ENCODE assay signal across 26 mouse cellular contexts in the genomic region with DNA sequence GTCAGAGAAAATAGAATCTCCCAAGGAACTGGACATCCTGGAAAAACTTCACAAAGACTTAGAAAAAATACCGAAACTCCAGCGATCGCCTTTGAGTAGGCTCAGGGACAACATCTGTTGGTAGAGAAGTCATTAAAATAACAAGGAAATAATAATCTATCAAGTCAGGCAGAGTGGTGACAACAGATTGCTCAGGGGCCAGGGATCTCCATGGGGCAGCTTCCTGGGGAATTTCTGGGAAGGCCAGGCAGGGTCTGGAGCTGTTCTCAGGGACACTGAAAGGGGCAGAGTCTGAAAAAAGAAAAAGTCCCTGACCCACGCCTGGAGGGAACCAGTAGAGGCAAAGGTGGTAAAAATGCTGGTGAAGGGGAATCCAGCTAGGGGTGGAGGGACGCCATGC.
DNase-seq lines count a peak whose midpoint lies in the region; ATAC-seq and TF ChIP-seq lines count a peak whose summit lies in the region.
"Had no signal": no experiment of that assay in that cellular context is flagged by ENCODE, and none has a peak within 500 bp of the region (broad histone marks: within the 10 kb centered on the region; RNA-seq: fewer than 3 reads in every experiment).

No protein-coding gene starts in this region.

- peak overlapping the region; percentile 46 for H3K27ac ChIP-seq in hindbrain, embryonic 10.5 days
- H3K27ac ChIP-seq in hindbrain, postnatal 0 days = no peak overlapping the region
- H3K27ac ChIP-seq in limb, embryonic 10.5 days = peak overlapping the region; percentile 53
- H3K27ac ChIP-seq: embryonic facial prominence, embryonic 12.5 days; embryonic facial prominence, embryonic 15.5 days; forebrain, embryonic 12.5 days; forebrain, embryonic 15.5 days; heart, adult 2 months; heart, embryonic 10.5 days; heart, embryonic 13.5 days; hindbrain, embryonic 13.5 days had no signal

- peaks cover 38% of the 10 kb centered on the region for H3K4me1 ChIP-seq in hindbrain, embryonic 10.5 days (replicated peaks)
- no peaks in the 10 kb centered on the region; the same call in 1 of the 2 replicates for H3K4me1 ChIP-seq in hindbrain, postnatal 0 days (ENCODE audit: insufficient read depth, low read length)
- H3K4me1 ChIP-seq in limb, embryonic 10.5 days = peaks cover 23% of the 10 kb centered on the region
- H3K4me1 ChIP-seq: embryonic facial prominence, embryonic 12.5 days; embryonic facial prominence, embryonic 15.5 days; forebrain, embryonic 12.5 days; forebrain, embryonic 15.5 days had no signal

- no peak overlapping the region for H3K9ac ChIP-seq in hindbrain, postnatal 0 days (replicated peaks; ENCODE audit: low read length)
- H3K9ac ChIP-seq: embryonic facial prominence, embryonic 12.5 days; embryonic facial prominence, embryonic 15.5 days; forebrain, embryonic 12.5 days; forebrain, embryonic 15.5 days; heart, embryonic 13.5 days; hindbrain, embryonic 13.5 days had no signal

- no peak for ATAC-seq in hindbrain, postnatal 0 days
- ATAC-seq: activated CD4-positive, CD25-positive, alpha-beta regulatory T cell, adult 4 months; forebrain, embryonic 15.5 days; hindbrain, embryonic 16.5 days; inflammation-experienced regulatory T-cells, adult 6 months; intestine, embryonic 16.5 days had no signal

- H3K4me3 ChIP-seq in hindbrain, embryonic 10.5 days = no peak overlapping the region
- no peak overlapping the region for H3K4me3 ChIP-seq in hindbrain, postnatal 0 days (ENCODE audit: low read length)
- H3K4me3 ChIP-seq in limb, embryonic 10.5 days = no peak overlapping the region
- H3K4me3 ChIP-seq: embryonic facial prominence, embryonic 12.5 days; embryonic facial prominence, embryonic 15.5 days; erythroblast, embryonic 14.5 days; forebrain, embryonic 12.5 days; forebrain, embryonic 15.5 days; heart, adult 2 months; heart, embryonic 10.5 days; heart, embryonic 13.5 days; hindbrain, embryonic 13.5 days had no signal

- H3K9me3 ChIP-seq in hindbrain, embryonic 10.5 days = peaks cover 10% of the 10 kb centered on the region
- H3K9me3 ChIP-seq in hindbrain, postnatal 0 days (ENCODE audit: low read length) = no peaks in the 10 kb centered on the region
- no peaks in the 10 kb centered on the region for H3K9me3 ChIP-seq in limb, embryonic 10.5 days (replicated peaks)
- H3K9me3 ChIP-seq: embryonic facial prominence, embryonic 15.5 days; forebrain, embryonic 12.5 days; forebrain, embryonic 15.5 days; heart, embryonic 10.5 days; heart, embryonic 13.5 days; hindbrain, embryonic 13.5 days had no signal

- peak; percentile 36 for DNase-seq in hindbrain, embryonic 10.5 days (ENCODE audit: low spot score)
- no peak for DNase-seq in hindbrain, postnatal 0 days (ENCODE audit: low spot score)
- DNase-seq in kidney, postnatal 14 days = peak; percentile 6
- DNase-seq in kidney, postnatal 36 days = no peak
- peak; percentile 46 for DNase-seq in embryo, embryonic 9.5 days (ENCODE audit: extremely low spot score)
- DNase-seq in limb, embryonic 10.5 days (ENCODE audit: low spot score) = peak; percentile 46
- DNase-seq in right cerebral cortex, postnatal 10 days (ENCODE audit: low spot score in 2 of 2) = no peak
- DNase-seq: adrenal gland, adult 8-10 months; adrenal gland, postnatal 25 days; cerebellum, adult 18-20 months; cerebellum, adult 9-10 months; cerebellum, postnatal 14 days; gastrocnemius, postnatal 25 days; heart, adult 2 months had no signal

- H3K36me3 ChIP-seq in hindbrain, embryonic 10.5 days = no peaks in the 10 kb centered on the region
- H3K36me3 ChIP-seq in hindbrain, postnatal 0 days (ENCODE audit: insufficient read depth, low read length) = no peaks in the 10 kb centered on the region
- H3K36me3 ChIP-seq in limb, embryonic 10.5 days = no peaks in the 10 kb centered on the region
- H3K36me3 ChIP-seq: embryonic facial prominence, embryonic 12.5 days; embryonic facial prominence, embryonic 15.5 days; forebrain, embryonic 12.5 days; forebrain, embryonic 15.5 days; heart, embryonic 10.5 days; heart, embryonic 13.5 days; hindbrain, embryonic 13.5 days had no signal

- WGBS in hindbrain, embryonic 10.5 days = 43% methylated on average over 5 of the region's 5 CpGs
- 43% methylated on average over 5 of the region's 5 CpGs for WGBS in hindbrain, postnatal 0 days
- WGBS in limb, embryonic 10.5 days = 25% methylated on average over 5 of the region's 5 CpGs

- H3K4me2 ChIP-seq in hindbrain, postnatal 0 days (ENCODE audit: low read depth, low read length) = no peak overlapping the region
- H3K4me2 ChIP-seq: embryonic facial prominence, embryonic 12.5 days; embryonic facial prominence, embryonic 15.5 days; forebrain, embryonic 12.5 days; forebrain, embryonic 15.5 days; heart, embryonic 13.5 days; hindbrain, embryonic 13.5 days had no signal

- peaks cover 17% of the 10 kb centered on the region for H3K27me3 ChIP-seq in hindbrain, embryonic 10.5 days (ENCODE audit: insufficient read depth, poor library complexity, severe bottlenecking)
- H3K27me3 ChIP-seq in hindbrain, postnatal 0 days (ENCODE audit: insufficient read depth, low read length) = no peaks in the 10 kb centered on the region
- H3K27me3 ChIP-seq in limb, embryonic 10.5 days (ENCODE audit: low read depth, poor library complexity, severe bottlenecking) = peaks cover 19% of the 10 kb centered on the region; the same call in 1 of the 2 replicates
- H3K27me3 ChIP-seq: embryonic facial prominence, embryonic 15.5 days; forebrain, embryonic 15.5 days had no signal

- TF ChIP-seq CTCF in hindbrain, postnatal 0 days (IDR thresholded peaks at IDR 0.05; ENCODE audit: low read depth) = no peak

Comparison
In these comparisons a context has a peak if more than half of its experiments do, and no peak if none do; other contexts are left out.
1. DNase-seq: peak in hindbrain, embryonic 10.5 days (single experiment), kidney, postnatal 14 days (single experiment), embryo, embryonic 9.5 days (single experiment) and limb, embryonic 10.5 days (single experiment); none in hindbrain, postnatal 0 days (single experiment), kidney, postnatal 36 days (0 of 2) and right cerebral cortex, postnatal 10 days (0 of 2).